Mouse (Mus musculus) embryonic facial prominence, embryonic 14.5 days (tissue): ENCODE results near the gene Cmtm6. TPM values are rescaled to one million over a fixed set of nuclear protein-coding genes. Genes with fewer than 3 reads are reported as not detected.

Experiments
- ATAC-seq: fragments of 200-750 bp; cut with Nextera tagmentation; 2 replicates; pipeline ENCODE4 v1.8.0; 2017; ENCODE audit warnings: low read depth, moderate number of reproducible peaks, moderate TSS enrichment
- DNase-seq: peaks from one replicate; pipeline ENCODE4 v3.0.0-alpha.2; 2015; ENCODE audit warnings: low spot score
- H3K27ac ChIP-seq: fragments of 300-500 bp; sonication (generic); replicated peaks from 2 replicates; pipeline ENCODE4 v1.5.1; 2014; ENCODE audit warnings: low read depth, mild to moderate bottlenecking, low read length, moderate library complexity
- H3K27me3 ChIP-seq: fragments of 300-500 bp; sonication (generic); replicated peaks from 2 replicates; pipeline ENCODE4 v1.6.1; 2014; ENCODE audit warnings: low read length; ENCODE audit not compliant: control insufficient read depth, insufficient read depth
- H3K36me3 ChIP-seq: fragments of 300-500 bp; sonication (generic); 2 replicates; pipeline ENCODE4 v1.6.1; 2014; ENCODE audit warnings: low read length, mixed read lengths; ENCODE audit not compliant: control insufficient read depth, insufficient read depth
- H3K4me1 ChIP-seq: fragments of 300-500 bp; sonication (generic); 2 replicates; pipeline ENCODE4 v1.6.1; 2014; ENCODE audit warnings: antibody characterized with exemption, low read length; ENCODE audit not compliant: control insufficient read depth, insufficient read depth
- H3K4me2 ChIP-seq: fragments of 300-500 bp; sonication (generic); 2 replicates; pipeline ENCODE4 v1.6.1; 2014; ENCODE audit warnings: low read depth, mild to moderate bottlenecking, low read length, moderate library complexity, mixed read lengths
- H3K4me3 ChIP-seq: fragments of 300-500 bp; sonication (generic); 2 replicates; pipeline ENCODE4 v1.5.1; 2014; ENCODE audit warnings: low read depth, mild to moderate bottlenecking, low read length
- H3K9ac ChIP-seq: fragments of 300-500 bp; sonication (generic); 2 replicates; pipeline ENCODE4 v1.6.1; 2014; ENCODE audit warnings: low read depth, mild to moderate bottlenecking, low read length, moderate library complexity, mixed read lengths
- H3K9me3 ChIP-seq: fragments of 300-500 bp; sonication (generic); 2 replicates; pipeline ENCODE4 v1.6.1; 2016; ENCODE audit warnings: low read length; ENCODE audit not compliant: control insufficient read depth
- WGBS: fragments of 180-500 bp; shearing (Covaris S2); extraction: QIAGEN DNeasy Blood & Tissue Kit; methylation state at CpG from one replicate; pipeline ENCODE4 v1.1.7; 2014; 5-methylcytosine and 5-hydroxymethylcytosine counted together
- polyA plus RNA-seq: library from polyadenylated mRNA; unstranded; fragments of >200 nt; fragmentation: Nextera tagmentation; extraction: Ambion mirVana; gene quantifications from 2 replicates; pipeline ENCODE4 v1.2.1, GENCODE M21; 2014

The Cmtm6 gene
- polyA plus RNA-seq, 1 experiment from 2014 or later: 45.7 TPM

DNA sequence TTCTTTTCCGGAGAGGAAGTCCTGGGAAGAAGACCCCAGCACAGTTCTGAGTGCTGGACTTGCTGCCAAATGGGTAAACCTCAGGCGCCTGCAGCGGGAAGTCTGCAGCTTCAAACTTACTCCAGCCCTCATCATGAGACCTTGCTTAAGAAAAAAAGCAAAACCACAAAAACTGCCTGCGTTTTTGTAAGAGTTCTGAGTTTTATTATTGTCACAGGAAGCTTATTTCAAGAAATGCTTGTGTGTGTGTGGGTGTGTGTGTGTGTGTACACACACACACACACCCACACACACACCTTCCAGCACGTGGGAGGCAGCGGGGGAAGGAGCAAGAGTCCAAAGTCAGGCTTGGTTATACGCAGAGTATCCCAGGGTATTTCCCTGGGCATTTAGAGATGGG is 27.4 kb downstream of the Cmtm6 start:
- Histone ChIP-seq H3K9me3 (no peaks in the 10 kb centered on the region), H3K36me3 (peaks cover 58% of the 10 kb centered on the region)
- ATAC-seq: no peak

DNA sequence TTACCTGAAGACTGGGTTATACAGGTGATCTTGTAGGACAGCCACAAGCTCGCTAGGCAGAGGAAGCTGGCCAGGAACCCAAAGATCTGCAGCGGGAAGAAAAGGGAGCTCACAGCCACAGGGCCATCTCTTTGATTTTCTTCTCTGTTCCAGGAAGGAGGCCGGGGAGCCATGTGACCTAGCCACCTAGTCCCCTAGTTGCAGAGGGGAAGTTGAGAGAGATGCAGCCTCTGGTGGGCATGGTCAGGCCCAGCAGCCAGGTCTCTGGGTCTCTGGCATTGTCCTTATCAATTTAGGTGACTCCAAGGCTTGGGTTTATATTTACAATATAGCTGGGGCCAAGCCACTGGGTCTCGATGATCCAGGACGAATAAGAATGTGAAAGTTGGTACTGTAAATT is 27.9 kb downstream of the Cmtm6 start:
- no peak overlapping the region for H3K4me3 ChIP-seq
- H3K9ac ChIP-seq: no peak overlapping the region
- H3K4me2 ChIP-seq: no peak overlapping the region
- DNase-seq (no peak), ATAC-seq (no peak)
- peaks cover 59% of the 10 kb centered on the region for H3K36me3 ChIP-seq
- H3K27me3 ChIP-seq: no peaks in the 10 kb centered on the region
- no peak overlapping the region for H3K27ac ChIP-seq
- H3K4me1 ChIP-seq: no peaks in the 10 kb centered on the region
- WGBS: 82% methylated on average over 5 of the region's 5 CpGs
- no peaks in the 10 kb centered on the region for H3K9me3 ChIP-seq

More for the DNA sequence above, 27.4 kb downstream of the Cmtm6 start:
- H3K27ac ChIP-seq: no peak overlapping the region
- no peaks in the 10 kb centered on the region for H3K4me1 ChIP-seq
- no peak for DNase-seq
- no peak overlapping the region for H3K4me2 ChIP-seq
- no peak overlapping the region for H3K9ac ChIP-seq
- H3K4me3 ChIP-seq: no peak overlapping the region
- H3K27me3 ChIP-seq: no peaks in the 10 kb centered on the region
- WGBS: 77% methylated on average over 7 of the region's 7 CpGs

DNA sequence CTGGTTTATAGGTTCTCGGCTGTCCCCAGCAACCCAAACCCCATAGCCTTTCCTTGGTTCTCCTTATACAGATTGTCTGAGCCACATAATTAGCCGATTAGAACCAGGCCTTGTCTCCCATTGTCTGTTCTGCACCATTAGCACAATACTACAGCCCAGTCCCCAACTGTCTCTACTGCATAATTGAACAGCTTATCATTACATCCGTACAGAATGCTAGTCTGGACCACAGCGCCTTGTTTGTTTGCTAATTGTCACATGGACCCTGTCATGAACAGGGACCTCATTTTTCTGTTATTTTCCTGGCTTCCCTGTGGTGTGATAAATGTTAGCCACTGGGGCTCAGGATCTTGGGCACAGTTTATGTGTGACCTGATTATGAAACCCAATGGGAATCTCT is 29.0 kb downstream of the Cmtm6 start:
- H3K4me3 ChIP-seq: no peak overlapping the region
- H3K9ac ChIP-seq: no peak overlapping the region
- H3K36me3 ChIP-seq: peaks cover 57% of the 10 kb centered on the region
- H3K27ac ChIP-seq: no peak overlapping the region
- DNase-seq: no peak
- H3K27me3 ChIP-seq: no peaks in the 10 kb centered on the region
- H3K4me2 ChIP-seq: no peak overlapping the region
- H3K4me1 ChIP-seq: no peaks in the 10 kb centered on the region
- 91% methylated on average over 4 of the region's 4 CpGs for WGBS
- no peak; the same call in 1 of the 2 replicates for ATAC-seq
- H3K9me3 ChIP-seq: no peaks in the 10 kb centered on the region

DNA sequence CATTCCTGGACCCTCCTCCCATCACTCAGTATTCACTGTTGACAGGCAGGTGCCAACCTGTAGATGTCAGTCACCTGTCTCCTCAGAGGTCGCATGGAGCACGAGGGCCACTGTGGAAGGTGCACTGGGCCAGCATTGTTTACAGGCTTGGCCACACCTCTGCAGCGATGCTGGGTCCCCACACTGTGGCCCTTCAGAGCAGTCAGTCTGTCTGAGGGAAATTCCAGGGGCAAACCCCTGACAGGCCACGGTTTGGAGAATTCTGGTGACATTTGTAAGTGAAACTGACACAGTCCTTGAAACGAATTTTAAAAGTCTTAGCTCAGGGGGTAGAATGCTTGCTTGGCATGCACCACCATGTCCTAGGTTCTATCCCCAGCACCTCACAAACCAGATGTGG is 29.4 kb downstream of the Cmtm6 start:
- Histone ChIP-seq H3K27ac (no peak overlapping the region), H3K27me3 (no peaks in the 10 kb centered on the region), H3K4me1 (no peaks in the 10 kb centered on the region), H3K36me3 (peaks cover 52% of the 10 kb centered on the region), H3K9ac (no peak overlapping the region), H3K4me3 (no peak overlapping the region), H3K9me3 (no peaks in the 10 kb centered on the region), H3K4me2 (no peak overlapping the region)
- no peak for ATAC-seq
- DNase-seq: no peak
- 74% methylated on average over 5 of the region's 5 CpGs for WGBS

DNA sequence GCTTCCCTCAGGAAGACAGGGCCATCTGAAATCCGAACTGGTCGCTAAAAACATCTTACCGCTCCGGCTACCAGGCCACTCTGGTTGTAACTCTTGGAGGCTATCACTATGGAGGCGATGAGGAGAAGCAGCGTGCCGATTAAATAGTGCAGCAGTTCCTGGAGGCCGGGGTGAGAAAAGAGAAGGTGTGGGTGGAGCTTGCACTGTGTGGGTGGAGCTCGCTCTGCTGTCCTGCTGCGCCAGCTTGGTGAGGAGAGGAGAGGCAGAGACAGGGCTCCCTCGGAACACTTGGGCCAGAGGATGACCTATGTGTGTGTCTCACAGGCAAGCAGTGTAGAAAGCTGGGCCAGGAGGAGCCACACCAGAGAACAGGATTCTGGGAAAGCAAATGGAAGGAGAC is 30.9 kb downstream of the Cmtm6 start:
- ATAC-seq: no peak
- Histone ChIP-seq H3K4me2 (no peak overlapping the region), H3K36me3 (peaks cover 44% of the 10 kb centered on the region), H3K27me3 (no peaks in the 10 kb centered on the region), H3K9me3 (no peaks in the 10 kb centered on the region), H3K9ac (no peak overlapping the region), H3K4me1 (0 out of 2 replicates have a peak, but pooled peaks cover 4% of the 10 kb centered on the region), H3K4me3 (no peak overlapping the region), H3K27ac (no peak overlapping the region)
- 72% methylated on average over 11 of the region's 11 CpGs for WGBS
- no peak for DNase-seq

DNA sequence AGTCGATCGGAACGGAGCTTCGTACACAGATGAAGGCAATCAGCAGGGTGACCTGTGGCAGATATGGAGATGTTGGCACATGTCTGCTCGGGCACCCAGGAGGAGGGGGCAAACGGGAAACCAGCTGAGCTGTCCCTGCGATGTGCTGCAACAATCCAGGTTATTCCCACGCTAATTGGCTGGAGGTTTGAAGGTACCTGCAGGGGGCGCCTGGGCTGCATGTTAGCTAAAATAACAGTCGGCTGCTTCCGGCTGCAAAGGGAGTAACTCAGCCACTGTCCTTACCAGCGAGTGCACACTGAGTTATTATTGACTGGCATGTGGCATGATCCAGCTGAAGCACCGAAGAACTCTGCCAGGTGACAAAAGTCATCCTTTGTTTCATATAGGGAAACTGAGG is 32.4 kb downstream of the Cmtm6 start:
- H3K4me3 ChIP-seq: no peak overlapping the region
- no peak overlapping the region for H3K9ac ChIP-seq
- no peak overlapping the region for H3K27ac ChIP-seq
- H3K27me3 ChIP-seq: no peaks in the 10 kb centered on the region
- H3K9me3 ChIP-seq: no peaks in the 10 kb centered on the region
- peak; percentile 69 for DNase-seq
- H3K36me3 ChIP-seq: peaks cover 37% of the 10 kb centered on the region
- WGBS: 67% methylated on average over 13 of the region's 13 CpGs
- no peak overlapping the region for H3K4me2 ChIP-seq
- H3K4me1 ChIP-seq: peaks cover 18% of the 10 kb centered on the region
- no peak for ATAC-seq

DNA sequence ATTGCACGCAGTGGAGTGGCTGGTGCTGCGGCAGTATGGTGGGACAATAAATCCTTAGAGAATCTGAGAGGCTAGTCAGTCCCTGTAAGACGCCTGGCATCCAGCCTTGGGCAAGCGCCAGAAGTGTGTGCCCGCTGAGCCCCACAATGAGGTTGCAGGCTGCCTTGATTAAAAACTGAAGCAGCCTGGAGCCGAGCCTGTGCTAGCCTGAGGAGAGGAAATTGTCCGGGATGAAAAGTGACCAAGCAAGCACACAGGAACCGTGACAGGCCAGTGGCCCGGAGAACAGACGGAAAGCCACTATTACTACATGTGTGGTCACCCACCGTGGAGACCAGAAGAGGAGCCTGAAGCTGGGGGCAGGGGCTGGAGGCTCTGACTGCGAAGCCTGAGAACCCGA is 36.1 kb downstream of the Cmtm6 start:
- Histone ChIP-seq H3K27ac (peak overlapping the region; percentile 78), H3K36me3 (peaks cover 18% of the 10 kb centered on the region), H3K4me2 (peak overlapping the region; percentile 4; the same call in 1 of the 2 replicates), H3K27me3 (no peaks in the 10 kb centered on the region), H3K4me3 (no peak overlapping the region), H3K4me1 (peaks cover 18% of the 10 kb centered on the region), H3K9ac (no peak overlapping the region), H3K9me3 (no peaks in the 10 kb centered on the region)
- WGBS: 39% methylated on average over 13 of the region's 13 CpGs
- ATAC-seq (peak; percentile 59), DNase-seq (peak; percentile 78)

DNA sequence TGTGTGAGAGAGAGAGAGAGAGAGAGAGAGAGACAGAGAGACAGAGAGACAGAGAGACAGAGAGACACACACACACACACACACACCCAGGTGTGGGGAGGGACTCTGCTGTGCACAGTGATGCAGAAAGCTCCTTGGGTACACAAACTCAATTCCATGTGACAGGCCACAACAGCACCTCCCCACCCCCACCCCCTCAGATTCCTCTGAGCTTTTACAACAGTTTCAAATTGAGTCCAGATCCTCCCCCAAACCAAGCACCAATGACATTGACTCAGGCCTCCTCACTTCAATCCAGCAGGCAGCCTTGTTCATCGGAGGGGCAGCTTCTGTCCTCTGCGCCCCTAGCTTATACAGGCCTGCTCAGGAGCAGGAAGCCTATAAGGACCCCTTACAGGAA is 36.6 kb downstream of the Cmtm6 start:
- ATAC-seq (no peak), DNase-seq (peak; percentile 51)
- no peak overlapping the region for H3K4me2 ChIP-seq
- H3K27ac ChIP-seq: peak overlapping the region; percentile 78
- H3K9ac ChIP-seq: no peak overlapping the region; the same call in 1 of the 2 replicates
- peaks cover 19% of the 10 kb centered on the region for H3K36me3 ChIP-seq
- no peaks in the 10 kb centered on the region for H3K9me3 ChIP-seq
- no peak overlapping the region for H3K4me3 ChIP-seq
- H3K27me3 ChIP-seq: no peaks in the 10 kb centered on the region
- 37% methylated on average over 2 of the region's 2 CpGs for WGBS
- peaks cover 18% of the 10 kb centered on the region for H3K4me1 ChIP-seq

DNA sequence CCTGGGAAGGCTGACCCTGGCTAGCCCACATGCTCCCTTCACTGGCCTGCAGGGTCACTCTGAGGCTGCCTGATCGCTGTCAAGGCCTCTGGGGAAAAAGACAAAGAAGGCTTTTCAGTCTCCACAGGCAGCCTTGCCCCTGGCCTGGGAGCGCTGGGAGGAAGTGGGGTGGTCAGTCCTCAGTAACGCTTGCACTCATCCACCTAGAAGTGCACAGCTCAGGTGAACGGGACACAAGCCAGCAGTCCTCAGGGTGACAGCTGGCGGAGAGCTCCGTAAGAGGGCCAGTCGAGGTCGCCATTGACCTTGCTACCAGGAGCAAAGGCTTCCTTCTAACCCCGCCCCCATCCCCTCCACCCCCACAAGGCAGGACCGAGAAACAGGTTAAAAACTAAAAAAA is 37.1 kb downstream of the Cmtm6 start:
- Histone ChIP-seq H3K4me2 (no peak overlapping the region), H3K9ac (no peak overlapping the region; the same call in 1 of the 2 replicates), H3K27me3 (no peaks in the 10 kb centered on the region), H3K4me1 (peaks cover 18% of the 10 kb centered on the region), H3K4me3 (no peak overlapping the region), H3K9me3 (no peaks in the 10 kb centered on the region), H3K27ac (peak overlapping the region; percentile 78), H3K36me3 (peaks cover 18% of the 10 kb centered on the region)
- 43% methylated on average over 10 of the region's 10 CpGs for WGBS
- no peak for DNase-seq
- ATAC-seq: no peak
